Mouse (Mus musculus) heart, postnatal 0 days (tissue): ENCODE data around the gene Rgs16.

Source experiments
- CTCF ChIP-seq: IDR thresholded peaks from 2 replicates; pipeline ENCODE4 v1.5.1; 2016; ENCODE audit warnings: antibody characterized with exemption, control low read depth, low read depth
- EP300 ChIP-seq: IDR thresholded peaks from 2 replicates; pipeline ENCODE4 v1.6.1; 2016; ENCODE audit warnings: antibody characterized with exemption, low read depth

DNA sequence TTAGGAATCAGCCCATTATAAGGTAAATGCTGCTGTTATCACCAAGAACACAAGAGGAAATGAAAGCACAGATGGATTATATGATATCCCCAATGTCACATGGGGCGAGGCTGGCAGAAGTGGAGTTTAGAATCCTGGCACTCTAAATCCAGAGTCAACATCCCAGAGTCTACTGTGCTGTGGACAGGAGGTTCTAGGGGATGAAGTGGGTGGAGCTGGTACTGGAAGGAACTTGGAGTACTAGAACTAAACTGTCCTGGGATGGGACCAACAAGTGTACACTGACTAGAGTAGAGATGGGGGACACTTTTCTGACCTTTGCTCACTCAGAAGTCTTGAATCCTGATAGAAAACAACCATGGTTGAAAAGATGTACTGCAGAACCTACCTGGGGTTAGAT, 38.7 kb upstream of the Rgs16 start:
- TF ChIP-seq CTCF: no peak
- TF ChIP-seq EP300: no peak
